Mouse (Mus musculus): ENCODE measurements around the gene Klk9.

Klk9 gene

GRCm38 (mm10) chr7:43796355-43796754, 4.7 kb downstream of the Klk9 start:
- no peak for DNase-seq (ENCODE audit: low read depth)

GRCm38 (mm10) chr7:43797333-43797769, 5.7 kb downstream of the Klk9 start, which contains the start of gene Klk8:
Gene Klk8, plus strand, starts transcription at chr7:43797577.
- DNase-seq (ENCODE audit: low read depth), result no peak

- DNase-seq (ENCODE audit: low read depth), result no peak
These were observed 6.3 kb downstream of the Klk9 start for GRCm38 (mm10) chr7:43797844-43798462.

- DNase-seq (ENCODE audit: low read depth), result no peak
These were observed 8.2 kb downstream of the Klk9 start for GRCm38 (mm10) chr7:43799876-43800275.

- DNase-seq (ENCODE audit: low read depth), result no peak
These were observed 19.3 kb downstream of the Klk9 start, which contains the start of gene Klk7 for GRCm38 (mm10) chr7:43810994-43811393. Gene Klk7, plus strand, starts transcription at chr7:43811294.

- no peak for DNase-seq (ENCODE audit: low read depth)
These were observed 23.5 kb downstream of the Klk9 start for GRCm38 (mm10) chr7:43815211-43815610.

- no peak for DNase-seq (ENCODE audit: low read depth)
These were observed 25.1 kb downstream of the Klk9 start for GRCm38 (mm10) chr7:43816746-43817145.

GRCm38 (mm10) chr7:43821581-43821980, 29.9 kb downstream of the Klk9 start:
- no peak for DNase-seq (ENCODE audit: low read depth)

GRCm38 (mm10) chr7:43824199-43824598, 32.5 kb downstream of the Klk9 start, which contains the start of gene Klk6:
Gene Klk6, plus strand, starts transcription at chr7:43824499.
- no peak for DNase-seq (ENCODE audit: low read depth)

- no peak for DNase-seq (ENCODE audit: low read depth)
These were observed 34.4 kb downstream of the Klk9 start for GRCm38 (mm10) chr7:43826056-43826455.

- DNase-seq (ENCODE audit: low read depth), result no peak
These were observed 36.0 kb downstream of the Klk9 start for GRCm38 (mm10) chr7:43827706-43828105.

- no peak for DNase-seq (ENCODE audit: low read depth)
These were observed 37.3 kb downstream of the Klk9 start for GRCm38 (mm10) chr7:43829006-43829405.

- no peak for DNase-seq (ENCODE audit: low read depth)
These were observed 50.0 kb downstream of the Klk9 start, which contains the start of gene Klk5 for GRCm38 (mm10) chr7:43841701-43842100. Gene Klk5, plus strand, starts transcription at chr7:43841971.

GRCm38 (mm10) chr7:43843801-43844200, 52.1 kb downstream of the Klk9 start:
- DNase-seq (ENCODE audit: low read depth), result no peak

Measured in fibroblast of lung, adult 2 months (primary cell).